Comparison of ENCODE assay signal across 15 mouse cellular contexts in genomic region chr17:21504524-21504923, GRCm38 (mm10). TPM values are rescaled to one million over a fixed set of nuclear protein-coding genes. Genes with fewer than 3 reads are reported as not detected.
A peak's percentile ranks its signal among the peaks of the same experiment; 100 is the strongest.
DNase-seq lines count a peak whose midpoint lies in the region; ATAC-seq and TF ChIP-seq lines count a peak whose summit lies in the region.
"Had no signal": no experiment of that assay in that cellular context is flagged by ENCODE, and none has a peak within 500 bp of the region (broad histone marks: within the 10 kb centered on the region; RNA-seq: fewer than 3 reads in every experiment).

No protein-coding gene starts in this region.

- no peak overlapping the region for H3K4me2 ChIP-seq in lung, postnatal 0 days (replicated peaks; ENCODE audit: low read depth, low read length)
- H3K4me2 ChIP-seq in stomach, postnatal 0 days (replicated peaks; ENCODE audit: low read depth): no peak overlapping the region
- H3K4me2 ChIP-seq: liver, embryonic 13.5 days had no signal

- no peaks in the 10 kb centered on the region for H3K27me3 ChIP-seq in lung, postnatal 0 days (replicated peaks; ENCODE audit: insufficient read depth, low read length)
- H3K27me3 ChIP-seq in stomach, postnatal 0 days (ENCODE audit: control insufficient read depth, insufficient read depth, low read length): no peaks in the 10 kb centered on the region
- H3K27me3 ChIP-seq: liver, embryonic 13.5 days had no signal

- H3K4me1 ChIP-seq in lung, postnatal 0 days (ENCODE audit: insufficient read depth, low read depth, low read length): no peaks in the 10 kb centered on the region
- H3K4me1 ChIP-seq in lung, adult 2 months (ENCODE audit: control insufficient read depth, insufficient read depth, low read length): no peaks in the 10 kb centered on the region
- no peaks in the 10 kb centered on the region for H3K4me1 ChIP-seq in stomach, postnatal 0 days (replicated peaks; ENCODE audit: control insufficient read depth, insufficient read depth)
- H3K4me1 ChIP-seq: liver, embryonic 13.5 days had no signal

- TF ChIP-seq POLR2A in lung, adult 2 months (IDR thresholded peaks at IDR 0.05; ENCODE audit: borderline replicate concordance, extremely low read depth, low read depth, low read length): no peak

- no peak for TF ChIP-seq EP300 in lung, postnatal 0 days (IDR thresholded peaks at IDR 0.05)
- TF ChIP-seq EP300 in stomach, postnatal 0 days (optimal IDR thresholded peaks at IDR 0.05): no peak

- no peak for ATAC-seq in lung, postnatal 0 days
- peak; percentile 43 for ATAC-seq in activated CD4-positive, CD25-positive, alpha-beta regulatory T cell, adult 4 months
- ATAC-seq in stomach, postnatal 0 days (ENCODE audit: low FRiP score, low TSS enrichment): no peak
- ATAC-seq: intestine, embryonic 16.5 days had no signal

- H3K27ac ChIP-seq in lung, postnatal 0 days (ENCODE audit: low read length): no peak overlapping the region
- H3K27ac ChIP-seq in stomach, postnatal 0 days (replicated peaks): no peak overlapping the region
- H3K27ac ChIP-seq: liver, embryonic 13.5 days had no signal

- intact Hi-C loops in heart, postnatal 10 days (cut with DNase I): no loop called here

- TF ChIP-seq CTCF in lung, postnatal 0 days (IDR thresholded peaks at IDR 0.05): peak; percentile 48
- TF ChIP-seq CTCF in lung, adult 2 months (IDR thresholded peaks at IDR 0.05; ENCODE audit: insufficient read depth, low read length): no peak
- TF ChIP-seq CTCF in stomach, postnatal 0 days (IDR thresholded peaks at IDR 0.05; ENCODE audit: low read depth): peak; percentile 53

- WGBS in lung, postnatal 0 days: 100% methylated on average over 1 of the region's 1 CpGs
- 96% methylated on average over 1 of the region's 1 CpGs for WGBS in lung, adult 2 months
- WGBS in stomach, postnatal 0 days: 94% methylated on average over 1 of the region's 1 CpGs

- no peaks in the 10 kb centered on the region for H3K9me3 ChIP-seq in lung, postnatal 0 days (ENCODE audit: low read length)
- H3K9me3 ChIP-seq in stomach, postnatal 0 days (ENCODE audit: control insufficient read depth, low read length): no peaks in the 10 kb centered on the region
- H3K9me3 ChIP-seq: liver, embryonic 13.5 days had no signal

- no peak overlapping the region for H3K9ac ChIP-seq in lung, postnatal 0 days (replicated peaks; ENCODE audit: low read depth)
- no peak overlapping the region for H3K9ac ChIP-seq in stomach, postnatal 0 days (ENCODE audit: low read length)
- H3K9ac ChIP-seq: liver, embryonic 13.5 days had no signal

- peaks cover 10% of the 10 kb centered on the region; the same call in 1 of the 2 replicates for H3K36me3 ChIP-seq in lung, postnatal 0 days (ENCODE audit: insufficient read depth, low read length)
- H3K36me3 ChIP-seq in stomach, postnatal 0 days (ENCODE audit: control insufficient read depth, insufficient read depth, low read length): no peaks in the 10 kb centered on the region; the same call in 1 of the 2 replicates

- H3K4me3 ChIP-seq in lung, postnatal 0 days (ENCODE audit: low read depth, low read length): no peak overlapping the region
- no peak overlapping the region for H3K4me3 ChIP-seq in lung, adult 2 months (replicated peaks; ENCODE audit: extremely low read depth, low read depth, low read length)
- no peak overlapping the region for H3K4me3 ChIP-seq in stomach, postnatal 0 days (ENCODE audit: low read depth, low read length)
- H3K4me3 ChIP-seq: erythroblast, embryonic 14.5 days; liver, embryonic 13.5 days; myocyte had no signal

- peak; percentile 12 for DNase-seq in embryo, embryonic 10 days (ENCODE audit: low spot score)
- no peak for DNase-seq in embryo, embryonic 11 days
- DNase-seq in lung, postnatal 0 days (ENCODE audit: low spot score): peak; percentile 13
- no peak for DNase-seq in lung, adult 2 months
- no peak for DNase-seq in stomach, postnatal 0 days (ENCODE audit: low spot score)
- no peak for DNase-seq in heart, postnatal 10 days
- DNase-seq in testis, postnatal 10 days (ENCODE audit: low spot score): no peak
- DNase-seq: adrenal gland, postnatal 14 days; kidney, postnatal 4 days; liver, embryonic 13.5 days had no signal

RNA-seq across cellular contexts. Expression of gene Zfp53, which starts 15.7 kb away (rescaled TPM):
- polyA plus RNA-seq in lung, postnatal 0 days (2015; fragmentation: Nextera tagmentation; extraction: Ambion mirVana): 8.8 and 9.0 TPM in 2 replicates
- polyA plus RNA-seq in lung, adult 2 months (2012; rRNA removed): 1.5 and 1.8 TPM in 2 replicates
- polyA plus RNA-seq in activated CD4-positive, CD25-positive, alpha-beta regulatory T cell, adult 4 months (2017; shearing (Covaris generic)): 10 to 100 TPM; 31.8 to 32.9 TPM
- polyA plus RNA-seq in stomach, postnatal 0 days (2015; fragmentation: Nextera tagmentation; extraction: Ambion mirVana): 8.8 and 9.3 TPM in 2 replicates
- 1 to 10 TPM; 2.5 to 2.9 TPM for total RNA-seq in heart, postnatal 10 days (2021)

RNA-seq across cellular contexts. Expression of gene Zfp52, which starts 30.8 kb away (rescaled TPM):
- 3.4 and 3.9 TPM in 2 replicates for polyA plus RNA-seq in lung, postnatal 0 days (2015; fragmentation: Nextera tagmentation; extraction: Ambion mirVana)
- 0.34 and 0.73 TPM in 2 replicates for polyA plus RNA-seq in lung, adult 2 months (2012; rRNA removed)
- polyA plus RNA-seq in activated CD4-positive, CD25-positive, alpha-beta regulatory T cell, adult 4 months (2017; shearing (Covaris generic)): 10 to 100 TPM; 16.5 to 20.0 TPM
- 3.5 and 3.6 TPM in 2 replicates for polyA plus RNA-seq in stomach, postnatal 0 days (2015; fragmentation: Nextera tagmentation; extraction: Ambion mirVana)
- 1 to 10 TPM; 6.4 to 7.2 TPM for total RNA-seq in heart, postnatal 10 days (2021)
- polyA plus RNA-seq: small intestine, adult 2 months had no signal

RNA-seq across cellular contexts. Expression of gene Zfp51, which starts 54.4 kb away (rescaled TPM):
- polyA plus RNA-seq in lung, postnatal 0 days (2015; fragmentation: Nextera tagmentation; extraction: Ambion mirVana): 10.3 and 11.3 TPM in 2 replicates
- polyA plus RNA-seq in lung, adult 2 months (2012; rRNA removed): 0.69 and 1.3 TPM in 2 replicates
- polyA plus RNA-seq in activated CD4-positive, CD25-positive, alpha-beta regulatory T cell, adult 4 months (2017; shearing (Covaris generic)): 10 to 100 TPM; 36.2 to 41.1 TPM
- 7.9 and 8.7 TPM in 2 replicates for polyA plus RNA-seq in stomach, postnatal 0 days (2015; fragmentation: Nextera tagmentation; extraction: Ambion mirVana)
- 1 to 10 TPM; 6.3 to 6.8 TPM for total RNA-seq in heart, postnatal 10 days (2021)

Comparison
In these comparisons a context has a peak if more than half of its experiments do, and no peak if none do; other contexts are left out.
1. DNase-seq: peak in embryo, embryonic 10 days (single experiment) and lung, postnatal 0 days (single experiment); none in embryo, embryonic 11 days (single experiment), lung, adult 2 months (single experiment), stomach, postnatal 0 days (single experiment), heart, postnatal 10 days (0 of 2) and testis, postnatal 10 days (single experiment).